ENCODE assay signal across 10 mouse cellular contexts in genomic region chr7:82533747-82534504, GRCm38 (mm10).
DNase-seq lines count a peak whose midpoint lies in the region; ATAC-seq lines count a peak whose summit lies in the region.
"Had no signal": no experiment of that assay in that cellular context is flagged by ENCODE, and none has a peak within 500 bp of the region (broad histone marks: within the 10 kb centered on the region; RNA-seq: fewer than 3 reads in every experiment).

No protein-coding gene starts in this region.

- H3K9ac ChIP-seq in heart, embryonic 16.5 days (ENCODE audit: low read length) = no peak overlapping the region

- H3K4me3 ChIP-seq in heart, embryonic 16.5 days (ENCODE audit: low read length) = no peak overlapping the region
- H3K4me3 ChIP-seq: megakaryocyte, embryonic 14.5 days had no signal

- 52% methylated on average over 12 of the region's 12 CpGs for WGBS in heart, embryonic 16.5 days

- no peak for ATAC-seq in heart, embryonic 16.5 days (replicated peaks; ENCODE audit: extremely low read depth, insufficient read depth, low FRiP score)

- H3K27me3 ChIP-seq in heart, embryonic 16.5 days (ENCODE audit: control insufficient read depth, insufficient read depth, low read length) = no peaks in the 10 kb centered on the region
- H3K27me3 ChIP-seq: megakaryocyte, embryonic 14.5 days had no signal

- H3K4me1 ChIP-seq in heart, embryonic 16.5 days (ENCODE audit: control insufficient read depth, insufficient read depth, low read length) = peaks cover 10% of the 10 kb centered on the region
- H3K4me1 ChIP-seq: megakaryocyte, embryonic 14.5 days had no signal

- H3K9me3 ChIP-seq in heart, embryonic 16.5 days (replicated peaks; ENCODE audit: control insufficient read depth, low read length) = no peaks in the 10 kb centered on the region
- H3K9me3 ChIP-seq: G1E had no signal

- peak overlapping the region; percentile 27; the same call in 1 of the 2 replicates for H3K27ac ChIP-seq in heart, embryonic 16.5 days (ENCODE audit: low read length)

- DNase-seq in heart, adult 9 months (ENCODE audit: low spot score in 2 of 2) = no peak
- peak; percentile 6 for DNase-seq in adrenal gland, adult 8-10 months
- DNase-seq in kidney, adult 11 months = peak; percentile 10
- DNase-seq in lung, postnatal 4 days = peak; percentile 70 to 79
- no peak for DNase-seq in layer of hippocampus, postnatal 10 days (ENCODE audit: low spot score in 2 of 2)
- DNase-seq in right cerebral cortex, postnatal 25 days = no peak
- no peak for DNase-seq in cerebellum, postnatal 4 days (ENCODE audit: low spot score in 2 of 2)

- no peaks in the 10 kb centered on the region for H3K36me3 ChIP-seq in heart, embryonic 16.5 days (ENCODE audit: control insufficient read depth, insufficient read depth)
- H3K36me3 ChIP-seq: G1E had no signal

- no peak overlapping the region for H3K4me2 ChIP-seq in heart, embryonic 16.5 days (ENCODE audit: low read depth, low read length)

Comparison
In these comparisons a context has a peak if more than half of its experiments do, and no peak if none do; other contexts are left out.
1. DNase-seq: peak in adrenal gland, adult 8-10 months (single experiment), kidney, adult 11 months (single experiment) and lung, postnatal 4 days (2 of 2); none in heart, adult 9 months (0 of 2), layer of hippocampus, postnatal 10 days (0 of 2), right cerebral cortex, postnatal 25 days (single experiment) and cerebellum, postnatal 4 days (0 of 2).